Mouse (Mus musculus): ENCODE measurements around the gene Cttn.

- TF ChIP-seq CTCF (IDR thresholded peaks at IDR 0.05; ENCODE audit: borderline replicate concordance, extremely low read depth, insufficient read depth, insufficient read length) (no peak), POLR2A (IDR thresholded peaks at IDR 0.05; ENCODE audit: borderline replicate concordance, extremely low read depth, insufficient read depth, insufficient read length, poor library complexity, severe bottlenecking) (no peak)
These were observed 79.1 kb downstream of the Cttn start for GRCm38 (mm10) chr7:144391727-144392126.
